Mouse (Mus musculus) heart, adult 2 months (tissue): ENCODE measurements around the gene Rpl21.

Experiments
- CTCF ChIP-seq: fragments of 200-600 bp; IDR thresholded peaks from 2 replicates; pipeline ENCODE4 v1.8.1; 2022; ENCODE audit warnings: antibody characterized with exemption, mild to moderate bottlenecking, moderate library complexity
- EP300 ChIP-seq: fragments of 200-500 bp; IDR thresholded peaks from 2 replicates; pipeline ENCODE4 v1.6.1; 2011; ENCODE audit warnings: low read depth, low read length, control low read depth; ENCODE audit not compliant: insufficient read depth
- POLR2A ChIP-seq: fragments of 200-500 bp; IDR thresholded peaks from 2 replicates; pipeline ENCODE4 v1.6.1; 2011; ENCODE audit warnings: mild to moderate bottlenecking, low read depth, low read length, control low read depth; ENCODE audit not compliant: insufficient read depth

DNA sequence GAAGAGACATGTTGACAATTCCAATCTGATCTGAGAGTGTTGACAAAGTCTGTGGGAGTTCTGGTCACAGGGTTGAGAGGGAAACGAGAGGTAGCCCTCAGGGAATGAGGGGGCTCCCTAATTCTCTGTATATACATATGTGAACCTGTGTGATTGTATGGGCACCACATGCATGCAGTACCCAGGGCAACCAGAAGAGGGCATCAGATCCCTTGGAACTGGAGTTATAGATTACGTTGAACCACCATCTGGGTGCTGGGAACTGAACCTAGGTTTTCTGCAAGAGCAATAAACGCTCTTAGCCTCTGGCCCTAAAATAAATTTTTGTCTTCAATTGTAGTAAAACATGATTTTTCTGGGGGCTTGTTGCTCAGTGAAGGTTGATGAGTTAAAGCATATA is 23.4 kb downstream of the Rpl21 start:
- TF ChIP-seq CTCF (peak; percentile 33), POLR2A (no peak), EP300 (no peak)
